Mouse (Mus musculus): ENCODE measurements around the gene Gm4491.

Gm4491 gene

GRCm38 (mm10) chr14:57115823-57116544 lies at the start of gene Gm4491:
TSS of gene Gm4491 (minus strand) at chr14:57115883.
- in situ Hi-C loops (cut with MboI, MseI), result loop anchor here (25.0 kb wide), 1 partner anchor 246 kb away; no protein-coding TSS in a partner anchor

DNA sequence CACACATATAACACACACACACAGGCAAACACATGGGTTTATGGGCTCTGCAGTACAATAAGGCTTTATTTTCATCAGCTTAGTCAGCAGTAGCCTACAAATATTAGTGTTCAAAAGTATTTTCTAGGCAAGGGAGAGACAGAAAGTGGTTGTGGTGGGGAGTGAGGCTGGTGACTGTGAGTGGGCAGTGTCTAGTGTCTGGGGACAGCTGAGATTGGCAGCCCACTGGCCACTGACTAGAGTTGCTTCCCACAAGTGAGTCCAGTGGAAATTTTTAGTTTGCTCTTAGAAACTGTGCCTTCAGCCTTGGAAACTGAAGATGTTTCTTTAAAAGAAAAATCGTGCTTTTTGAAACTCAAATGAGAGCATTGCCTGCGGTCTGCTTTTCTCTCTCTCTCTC lies 46.1 kb upstream of the Gm4491 start:
- in situ Hi-C loops (cut with MboI, MseI), result no loop called here

- in situ Hi-C loops (cut with MboI, MseI), result no loop called here
Observed at GRCm38 (mm10) chr14:57161201-57161600, 45.5 kb upstream of the Gm4491 start.

DNA sequence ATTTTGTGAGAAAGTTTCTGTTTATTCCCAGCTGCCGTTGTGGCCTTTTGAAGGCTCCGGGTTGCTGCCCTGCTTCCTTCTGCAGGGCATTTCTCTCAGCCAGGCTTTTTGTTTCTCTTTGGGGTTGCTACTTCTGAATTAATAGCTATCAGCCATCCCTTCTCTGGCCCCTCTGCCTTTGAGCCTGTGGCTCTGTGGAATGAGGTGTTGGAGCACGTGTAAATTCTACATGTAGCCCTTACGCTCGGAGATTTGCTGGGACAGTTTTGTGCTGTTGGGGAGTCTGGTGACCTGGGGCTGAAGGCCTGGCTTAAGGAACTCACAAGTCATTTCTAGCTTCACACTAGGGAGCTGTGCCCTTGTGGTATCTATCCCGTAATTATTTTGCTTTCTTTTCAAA lies 39.2 kb upstream of the Gm4491 start:
- in situ Hi-C loops (cut with MboI, MseI), result no loop called here

GRCm38 (mm10) chr14:57145741-57146140 lies 30.1 kb upstream of the Gm4491 start:
- in situ Hi-C loops (cut with MboI, MseI), result no loop called here

DNA sequence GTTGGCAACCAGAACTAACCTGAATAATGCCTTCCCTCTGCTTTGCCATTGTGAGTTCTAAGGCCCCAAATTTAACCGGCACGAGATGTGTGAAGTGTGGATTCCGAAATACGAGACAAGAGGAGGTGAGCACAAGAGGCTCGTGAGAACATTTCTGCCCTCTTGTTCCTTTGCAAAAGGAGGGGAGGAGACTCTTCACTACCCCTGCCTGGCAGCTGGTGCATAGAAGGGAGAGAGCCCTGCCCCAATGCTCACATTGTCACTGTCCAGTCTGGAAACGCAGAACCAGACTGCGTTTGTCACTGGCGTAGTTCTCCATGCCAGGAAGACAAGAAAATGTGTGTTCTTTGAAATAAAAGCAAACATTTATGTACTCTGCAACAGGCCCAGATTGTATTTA lies 19.6 kb upstream of the Gm4491 start:
- in situ Hi-C loops (cut with MboI, MseI), result no loop called here

GRCm38 (mm10) chr14:57133161-57133661 lies 17.5 kb upstream of the Gm4491 start, which contains the start of gene Gjb6:
TSS of gene Gjb6 (minus strand) at chr14:57133611.
- in situ Hi-C loops (cut with MboI, MseI), result no loop called here

DNA sequence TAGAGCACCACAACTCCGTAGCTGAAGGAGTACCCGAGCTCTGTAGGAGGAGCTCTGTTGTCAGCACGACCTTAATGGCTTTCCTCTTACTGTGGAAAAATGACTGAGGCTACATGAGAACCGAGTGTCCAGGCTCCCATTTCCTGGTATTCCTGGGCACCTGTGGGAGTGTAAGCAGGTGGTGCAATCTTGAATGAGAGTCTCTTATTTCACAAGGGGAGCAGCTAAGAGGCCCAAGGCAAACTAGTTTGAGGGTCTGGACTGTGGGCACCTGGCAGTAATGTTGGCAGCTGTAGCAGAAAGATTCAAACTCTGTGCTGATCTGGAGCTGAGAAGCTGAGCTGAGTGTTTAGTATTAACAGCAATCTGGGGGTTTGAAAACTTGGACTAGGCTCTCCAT lies 11.7 kb upstream of the Gm4491 start:
- in situ Hi-C loops (cut with MboI, MseI), result no loop called here

DNA sequence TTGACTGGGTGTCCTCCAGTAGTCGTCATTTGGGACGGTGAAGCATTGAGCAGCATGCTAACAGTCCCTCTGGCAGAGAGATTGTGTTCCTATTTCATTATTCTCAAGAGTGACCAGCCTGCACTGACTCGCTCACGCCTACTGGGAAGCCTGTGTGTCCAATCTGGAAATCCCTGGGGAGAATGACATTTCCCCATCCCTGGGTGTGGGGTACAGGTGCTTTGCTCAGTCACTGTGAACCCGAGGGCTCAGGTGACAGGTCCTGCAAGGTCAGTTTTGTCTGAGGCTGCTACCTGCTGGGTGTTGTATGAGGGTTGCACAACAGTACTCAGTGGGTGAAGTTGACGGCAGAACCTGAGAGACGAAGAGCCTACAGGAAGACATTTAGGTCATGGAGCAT lies 6.6 kb upstream of the Gm4491 start:
- in situ Hi-C loops (cut with MboI, MseI), result loop anchor here (25.0 kb wide), 1 partner anchor 240 kb away; no protein-coding TSS in a partner anchor

GRCm38 (mm10) chr14:57109194-57109593 lies 6.5 kb downstream of the Gm4491 start:
- in situ Hi-C loops (cut with MboI, MseI), result loop anchor here (25.0 kb wide), 1 partner anchor 253 kb away; no protein-coding TSS in a partner anchor

DNA sequence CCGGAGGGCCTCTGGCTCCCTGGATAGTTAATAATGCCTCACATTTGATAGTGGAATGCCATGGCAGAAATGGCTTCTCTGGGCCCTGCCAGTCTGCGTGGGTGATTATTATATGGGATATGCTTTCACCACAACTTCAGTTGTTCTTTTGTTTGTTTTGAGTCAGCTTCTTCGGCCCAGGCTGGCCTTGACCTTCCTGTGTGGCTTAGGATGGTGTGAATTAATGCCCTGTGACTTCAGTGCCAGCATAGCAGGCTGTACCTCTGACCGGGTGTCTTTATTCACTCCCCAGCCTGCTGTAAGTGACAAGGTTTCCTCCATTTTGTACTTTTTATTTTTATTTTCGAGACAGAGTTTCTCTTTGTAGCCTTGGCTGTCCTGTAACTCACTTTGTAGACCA lies 7.8 kb downstream of the Gm4491 start:
- in situ Hi-C loops (cut with MboI, MseI), result loop anchor here (25.0 kb wide), 1 partner anchor 254 kb away; no protein-coding TSS in a partner anchor

- in situ Hi-C loops (cut with MboI, MseI), result loop anchor here (25.0 kb wide), 1 partner anchor 255 kb away; no protein-coding TSS in a partner anchor
Observed at GRCm38 (mm10) chr14:57107091-57107490, 8.6 kb downstream of the Gm4491 start.

- in situ Hi-C loops (cut with MboI, MseI), result loop anchor here (25.0 kb wide), 1 partner anchor 257 kb away; no protein-coding TSS in a partner anchor
Observed at GRCm38 (mm10) chr14:57105721-57106120, 10.0 kb downstream of the Gm4491 start.

DNA sequence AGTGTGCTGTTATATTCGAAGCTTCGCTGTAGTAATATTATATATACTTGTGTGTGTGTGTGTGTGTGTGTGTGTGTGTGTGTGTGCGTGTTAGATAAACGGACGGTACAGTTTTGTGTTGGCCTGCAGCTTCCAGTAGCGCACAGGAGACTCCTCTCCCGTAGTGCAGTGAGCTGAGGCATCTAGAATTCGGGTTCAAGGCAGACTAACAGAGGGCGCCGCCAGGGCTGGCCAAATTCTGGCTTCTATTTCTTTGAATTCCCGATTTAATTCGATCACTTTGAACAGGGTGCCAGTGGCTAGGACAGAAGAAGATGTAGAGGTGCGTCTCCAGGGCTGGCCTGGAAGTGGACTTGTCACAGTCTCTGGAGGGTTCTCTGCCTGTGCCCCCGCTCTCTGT lies 10.6 kb downstream of the Gm4491 start:
- in situ Hi-C loops (cut with MboI, MseI), result loop anchor here (25.0 kb wide), 1 partner anchor 257 kb away; no protein-coding TSS in a partner anchor

DNA sequence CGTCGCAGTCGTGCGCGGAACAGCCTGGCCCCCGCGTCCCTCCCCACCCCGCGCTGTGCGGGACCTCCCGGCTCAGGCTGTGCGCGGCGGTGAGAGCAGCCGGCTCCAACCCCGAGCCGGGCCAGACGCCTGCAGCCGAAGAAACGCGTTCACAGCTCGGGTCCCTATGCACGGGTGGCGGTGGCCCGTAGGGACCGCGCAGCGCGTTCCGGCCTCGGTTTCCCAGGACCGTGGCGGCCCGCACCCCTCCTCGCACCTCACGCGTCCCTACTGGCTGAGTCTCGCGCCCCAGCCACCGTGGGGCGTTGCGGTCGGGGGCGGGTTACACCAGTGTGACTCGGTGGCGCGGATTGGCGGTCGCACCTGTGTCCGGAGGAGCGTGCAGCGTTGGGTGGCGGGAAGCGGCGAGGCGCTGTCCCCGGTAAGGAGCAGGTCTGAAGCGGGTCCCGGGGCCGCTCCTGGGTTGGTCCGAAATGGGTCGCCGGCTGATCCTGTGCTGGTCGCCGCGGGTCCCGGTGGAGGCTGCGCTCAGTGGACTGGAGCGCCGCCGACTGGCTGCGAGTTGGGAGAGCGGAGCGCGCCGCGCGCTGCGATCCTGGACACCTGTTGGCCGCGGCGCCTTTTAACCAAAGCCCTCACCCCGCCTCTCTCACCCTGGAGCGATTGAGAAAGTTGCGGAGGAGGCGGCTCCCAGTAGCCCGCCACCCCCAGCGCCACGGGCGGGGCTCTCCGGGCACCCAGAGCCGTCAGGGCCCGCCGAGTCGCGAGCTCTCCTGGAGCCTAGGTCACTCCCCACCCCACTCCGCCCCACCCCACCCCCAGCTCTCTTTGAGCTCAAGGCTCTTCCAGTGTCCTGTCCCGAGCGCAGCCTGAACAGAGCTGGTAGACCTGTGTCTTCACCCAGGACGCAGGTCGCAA lies 11.3 kb downstream of the Gm4491 start, which contains the start of gene Gjb2:
Gene Gjb2 (minus strand): TSS at position 597 of the 918 bp plus-strand sequence.
- in situ Hi-C loops (cut with MboI, MseI), result loop anchor here (25.0 kb wide), 1 partner anchor 258 kb away; no protein-coding TSS in a partner anchor

GRCm38 (mm10) chr14:57103711-57104105 lies 12.0 kb downstream of the Gm4491 start:
- in situ Hi-C loops (cut with MboI, MseI), result loop anchor here (25.0 kb wide), 1 partner anchor 259 kb away; no protein-coding TSS in a partner anchor

- in situ Hi-C loops (cut with MboI, MseI), result loop anchor here (25.0 kb wide), 1 partner anchor 259 kb away; no protein-coding TSS in a partner anchor
Observed at GRCm38 (mm10) chr14:57103121-57103520, 12.6 kb downstream of the Gm4491 start.

DNA sequence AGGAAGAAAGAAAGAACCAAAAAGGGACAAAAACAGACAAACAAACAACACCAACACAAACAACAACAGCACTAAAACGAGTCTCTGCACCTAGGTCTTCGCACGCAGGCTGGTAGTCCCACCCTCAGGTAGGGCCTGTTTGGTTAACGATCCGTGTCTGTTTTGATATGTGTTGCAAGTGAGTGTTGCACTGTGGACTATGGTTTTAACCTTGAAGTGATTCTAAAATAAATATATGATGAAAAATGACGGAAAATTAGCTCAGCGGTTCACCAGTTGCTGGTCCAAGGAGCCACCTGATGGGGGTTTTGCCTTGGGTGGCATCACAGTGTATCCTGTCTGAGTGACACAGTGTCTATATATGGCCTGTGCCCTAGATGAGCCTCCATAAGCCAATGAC lies 14.1 kb downstream of the Gm4491 start:
- in situ Hi-C loops (cut with MboI, MseI), result loop anchor here (25.0 kb wide), 1 partner anchor 261 kb away; no protein-coding TSS in a partner anchor

- in situ Hi-C loops (cut with MboI, MseI), result no loop called here
Observed at GRCm38 (mm10) chr14:57095855-57096254, 19.8 kb downstream of the Gm4491 start.

- in situ Hi-C loops (cut with MboI, MseI), result no loop called here
Observed at GRCm38 (mm10) chr14:57093029-57093428, 22.7 kb downstream of the Gm4491 start.

GRCm38 (mm10) chr14:57090001-57090400 lies 25.7 kb downstream of the Gm4491 start:
- in situ Hi-C loops (cut with MboI, MseI), result no loop called here
